Mouse (Mus musculus) heart, postnatal 0 days (tissue): ENCODE data around the gene Smad3.

ENCODE experiments used
- CTCF ChIP-seq: IDR thresholded peaks from 2 replicates; pipeline ENCODE4 v1.5.1; 2016; ENCODE audit warnings: antibody characterized with exemption, control low read depth, low read depth
- EP300 ChIP-seq: IDR thresholded peaks from 2 replicates; pipeline ENCODE4 v1.6.1; 2016; ENCODE audit warnings: antibody characterized with exemption, low read depth

DNA sequence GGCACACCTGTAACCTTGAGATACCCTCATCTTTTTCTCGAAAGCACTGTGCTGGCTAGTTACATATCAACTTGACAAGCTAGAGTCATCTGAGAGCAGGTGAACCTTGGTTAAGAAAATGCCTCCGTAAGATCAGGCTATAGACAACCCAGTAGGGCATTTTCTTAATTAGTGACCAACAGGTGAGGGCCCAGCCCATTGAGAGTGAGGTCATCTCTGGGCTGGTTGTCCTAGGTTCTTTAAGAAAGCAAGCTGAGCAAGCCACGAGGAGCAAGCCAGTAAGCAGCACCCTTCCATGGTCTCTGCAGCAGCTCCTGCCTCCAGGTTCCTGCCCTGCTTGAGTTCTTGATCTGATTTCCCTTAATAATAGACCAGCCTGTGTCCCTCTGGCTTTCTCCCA, 97.1 kb downstream of the Smad3 start:
- no peak for TF ChIP-seq CTCF
- no peak for TF ChIP-seq EP300
